Mouse (Mus musculus) MEL (cell line): ENCODE results near the gene Gm42421. TPM values are rescaled to one million over a fixed set of nuclear protein-coding genes. Genes with fewer than 3 reads are reported as not detected.

Experiments
- DNase-seq: peaks from one replicate; pipeline ENCODE4 v3.0.0; 2011; ENCODE audit warnings: low read depth, low spot score
- H3K27ac ChIP-seq: 2 replicates; pipeline ENCODE4 v1.5.1; 2012; ENCODE audit warnings: low read depth, mild to moderate bottlenecking, control low read depth, low read length, moderate library complexity; ENCODE audit not compliant: control insufficient read depth
- H3K27me3 ChIP-seq, 2 experiments: fragments of 150-350 bp in 1 of 2; sonication (generic) in 1 of 2; 2 replicates each; pipeline ENCODE4 v1.6.1; 2012; ENCODE audit warnings: low read length in 2 of 2, mild to moderate bottlenecking in 2 of 2, improper control_type of control experiment in 1 of 2, moderate library complexity in 1 of 2; ENCODE audit not compliant: insufficient read depth in 2 of 2, control insufficient read depth in 1 of 2
- H3K36me3 ChIP-seq, 2 experiments: 2 replicates each; pipeline ENCODE4 v1.6.1; 2012 to 2014; ENCODE audit warnings: low read length in 2 of 2, improper control_type of control experiment in 1 of 2, inconsistent platforms in 1 of 2, mild to moderate bottlenecking in 1 of 2; ENCODE audit not compliant: insufficient read depth in 2 of 2, control insufficient read depth in 1 of 2
- H3K4me1 ChIP-seq, 2 experiments: fragments of 150-350 bp in 1 of 2; sonication (generic) in 1 of 2; 2 replicates each; pipeline ENCODE4 v1.6.1; 2012; ENCODE audit warnings: low read length in 2 of 2, improper control_type of control experiment in 1 of 2, mild to moderate bottlenecking in 1 of 2; ENCODE audit not compliant: insufficient read depth in 2 of 2, control insufficient read depth in 1 of 2
- H3K4me3 ChIP-seq, 2 experiments: fragments of 150-350 bp in 1 of 2; sonication (generic) in 1 of 2; 2 replicates each; pipeline ENCODE4 v1.5.1; 2012; ENCODE audit warnings: low read depth in 2 of 2, low read length in 2 of 2, mild to moderate bottlenecking in 2 of 2, moderate library complexity in 2 of 2, control low read depth in 1 of 2, improper control_type of control experiment in 1 of 2; ENCODE audit not compliant: control insufficient read depth in 1 of 2, insufficient read depth in 1 of 2
- H3K79me2 ChIP-seq: 2 replicates; pipeline ENCODE4 v1.6.1; 2012; ENCODE audit warnings: mild to moderate bottlenecking, low read length, moderate library complexity; ENCODE audit not compliant: control insufficient read depth, poor library complexity, insufficient read depth
- H3K9ac ChIP-seq: 2 replicates; pipeline ENCODE4 v1.6.1; 2012; ENCODE audit warnings: low read depth, mild to moderate bottlenecking, control low read depth, low read length, moderate library complexity; ENCODE audit not compliant: control insufficient read depth, poor library complexity, severe bottlenecking
- H3K9me3 ChIP-seq: fragments of 150-350 bp; sonication (generic); replicated peaks from 2 replicates; pipeline ENCODE4 v1.6.1; 2012; ENCODE audit warnings: mild to moderate bottlenecking, low read length, improper control_type of control experiment, moderate library complexity; ENCODE audit not compliant: insufficient read depth
- CHD2 ChIP-seq: IDR thresholded peaks from 2 replicates; pipeline ENCODE4 v1.6.1; 2011; ENCODE audit warnings: low read length, improper control_type of control experiment
- CTCF ChIP-seq, 3 experiments: IDR thresholded peaks in 2 of 3; conservative IDR thresholded peaks in 1 of 3; 2 replicates each; pipeline ENCODE4 v1.5.1; 2011 to 2012; ENCODE audit warnings: low read length in 3 of 3, low read depth in 2 of 3, mild to moderate bottlenecking in 2 of 3, improper control_type of control experiment in 1 of 3, inconsistent platforms in 1 of 3, mixed read lengths in 1 of 3, moderate library complexity in 1 of 3; ENCODE audit not compliant: control insufficient read depth in 1 of 3, insufficient read depth in 1 of 3, poor library complexity in 1 of 3, severe bottlenecking in 1 of 3
- ELF1 ChIP-seq: IDR thresholded peaks from 2 replicates; pipeline ENCODE4 v1.6.1; 2014; ENCODE audit warnings: low read depth, mild to moderate bottlenecking, inconsistent platforms, low read length, improper control_type of control experiment, moderate library complexity
- EP300 ChIP-seq, 2 experiments: IDR thresholded peaks; 2 replicates each; pipeline ENCODE4 v1.6.1; 2011; ENCODE audit warnings: improper control_type of control experiment in 2 of 2, low read length in 2 of 2, low read depth in 1 of 2, mild to moderate bottlenecking in 1 of 2
- ETS1 ChIP-seq: IDR thresholded peaks from 2 replicates; pipeline ENCODE4 v1.6.1; 2012; ENCODE audit warnings: low read depth, mild to moderate bottlenecking, inconsistent platforms, low read length, improper control_type of control experiment, moderate library complexity
- GABPA ChIP-seq: IDR thresholded peaks from 2 replicates; pipeline ENCODE4 v1.6.1; 2012; ENCODE audit warnings: low read depth, mild to moderate bottlenecking, inconsistent platforms, low read length, improper control_type of control experiment, moderate library complexity
- GATA1 ChIP-seq: IDR thresholded peaks from 2 replicates; pipeline ENCODE4 v1.6.1; 2011; ENCODE audit warnings: low read depth, low read length, improper control_type of control experiment
- HCFC1 ChIP-seq: IDR thresholded peaks from 2 replicates; pipeline ENCODE4 v1.6.1; 2012; ENCODE audit warnings: low read depth, mild to moderate bottlenecking, inconsistent platforms, low read length, improper control_type of control experiment, moderate library complexity
- MAFK ChIP-seq: IDR thresholded peaks from 2 replicates; pipeline ENCODE4 v1.6.1; 2011; ENCODE audit warnings: low read depth, mild to moderate bottlenecking, low read length, improper control_type of control experiment, borderline replicate concordance
- MAX ChIP-seq: IDR thresholded peaks from 2 replicates; pipeline ENCODE4 v1.6.1; 2011; ENCODE audit warnings: low read length, improper control_type of control experiment
- MAZ ChIP-seq: IDR thresholded peaks from 2 replicates; pipeline ENCODE4 v1.6.1; 2012; ENCODE audit warnings: low read depth, mild to moderate bottlenecking, inconsistent platforms, low read length, improper control_type of control experiment
- MEF2A ChIP-seq: IDR thresholded peaks from 2 replicates; pipeline ENCODE4 v1.6.1; 2014; ENCODE audit warnings: low read depth, mild to moderate bottlenecking, inconsistent platforms, low read length, improper control_type of control experiment; ENCODE audit not compliant: poor library complexity, insufficient replicate concordance, severe bottlenecking; ENCODE audit errors: extremely low read depth
- MXI1 ChIP-seq: IDR thresholded peaks from 2 replicates; pipeline ENCODE4 v1.6.1; 2011; ENCODE audit warnings: mild to moderate bottlenecking, low read depth, low read length, improper control_type of control experiment
- MYC ChIP-seq: IDR thresholded peaks from 2 replicates; pipeline ENCODE4 v1.6.1; 2011; ENCODE audit warnings: low read depth, mild to moderate bottlenecking, low read length, improper control_type of control experiment, moderate library complexity
- NELFE ChIP-seq: IDR thresholded peaks from 2 replicates; pipeline ENCODE4 v1.6.1; 2011; ENCODE audit warnings: low read depth, low read length, improper control_type of control experiment
- NRF1 ChIP-seq: IDR thresholded peaks from 2 replicates; pipeline ENCODE4 v1.6.1; 2014; ENCODE audit warnings: low read depth, mild to moderate bottlenecking, inconsistent platforms, low read length, improper control_type of control experiment, moderate library complexity; ENCODE audit not compliant: poor library complexity, insufficient read depth, severe bottlenecking
- POLR2A ChIP-seq, 2 experiments: IDR thresholded peaks; 2 replicates each; pipeline ENCODE4 v1.6.1; 2011 to 2012; ENCODE audit warnings: low read length in 2 of 2, mild to moderate bottlenecking in 2 of 2, control low read depth in 1 of 2, improper control_type of control experiment in 1 of 2, low read depth in 1 of 2, moderate library complexity in 1 of 2; ENCODE audit not compliant: control insufficient read depth in 1 of 2, insufficient read depth in 1 of 2, poor library complexity in 1 of 2
- POLR2AphosphoS5 ChIP-seq: IDR thresholded peaks from 2 replicates; pipeline ENCODE4 v1.6.1; 2012; ENCODE audit warnings: low read depth, borderline replicate concordance, mild to moderate bottlenecking, inconsistent platforms, low read length, moderate library complexity, mixed read lengths
- RAD21 ChIP-seq: IDR thresholded peaks from 2 replicates; pipeline ENCODE4 v1.6.1; 2011; ENCODE audit warnings: mild to moderate bottlenecking, low read depth, low read length, improper control_type of control experiment
- SIN3A ChIP-seq: IDR thresholded peaks from 2 replicates; pipeline ENCODE4 v1.6.1; 2012; ENCODE audit warnings: low read length, improper control_type of control experiment, inconsistent platforms
- TBP ChIP-seq: IDR thresholded peaks from 2 replicates; pipeline ENCODE4 v1.8.0; 2011; ENCODE audit warnings: low read depth, low read length, improper control_type of control experiment
- UBTF ChIP-seq: IDR thresholded peaks from 2 replicates; pipeline ENCODE4 v1.6.1; 2012; ENCODE audit warnings: low read depth, mild to moderate bottlenecking, inconsistent platforms, low read length, improper control_type of control experiment, moderate library complexity, borderline replicate concordance; ENCODE audit not compliant: insufficient read depth
- USF1 ChIP-seq: IDR thresholded peaks from 2 replicates; pipeline ENCODE4 v1.6.1; 2014; ENCODE audit warnings: low read depth, mild to moderate bottlenecking, inconsistent platforms, low read length, improper control_type of control experiment, moderate library complexity
- ZKSCAN1 ChIP-seq: IDR thresholded peaks from 2 replicates; pipeline ENCODE4 v1.6.1; 2012; ENCODE audit warnings: low read depth, mild to moderate bottlenecking, inconsistent platforms, low read length, improper control_type of control experiment, moderate library complexity
- ZMIZ1 ChIP-seq: IDR thresholded peaks from 2 replicates; pipeline ENCODE4 v1.6.1; 2012; ENCODE audit warnings: low read depth, mild to moderate bottlenecking, inconsistent platforms, low read length, improper control_type of control experiment, moderate library complexity
- ZNF384 ChIP-seq: IDR thresholded peaks from 2 replicates; pipeline ENCODE4 v1.6.1; 2012; ENCODE audit warnings: low read depth, mild to moderate bottlenecking, inconsistent platforms, low read length, improper control_type of control experiment
- polyA plus RNA-seq, 2 experiments: library from polyadenylated mRNA; stranded (reverse) in 1 of 2; unstranded in 1 of 2; fragments of >175 nt in 1 of 2; fragments of >200 nt in 1 of 2; gene quantifications; 2 replicates each; pipeline versions ENCODE4 v1.2.1 to v1.2.4; 2012; ENCODE audit warnings: low replicate concordance in 2 of 2, low read depth in 1 of 2; ENCODE audit not compliant: insufficient read length in 2 of 2, insufficient read depth in 1 of 2, missing spikeins in 1 of 2
- total RNA-seq: library from RNA; depleted of rRNA; stranded (reverse); fragments of 300-350 nt; gene quantifications from 2 replicates; pipeline ENCODE4 v1.2.3, GENCODE M21; 2012

Gene Gm42421
- total and polyA plus RNA-seq, 3 experiments = 0.39 to 0.84 TPM; not detected in 1

DNA sequence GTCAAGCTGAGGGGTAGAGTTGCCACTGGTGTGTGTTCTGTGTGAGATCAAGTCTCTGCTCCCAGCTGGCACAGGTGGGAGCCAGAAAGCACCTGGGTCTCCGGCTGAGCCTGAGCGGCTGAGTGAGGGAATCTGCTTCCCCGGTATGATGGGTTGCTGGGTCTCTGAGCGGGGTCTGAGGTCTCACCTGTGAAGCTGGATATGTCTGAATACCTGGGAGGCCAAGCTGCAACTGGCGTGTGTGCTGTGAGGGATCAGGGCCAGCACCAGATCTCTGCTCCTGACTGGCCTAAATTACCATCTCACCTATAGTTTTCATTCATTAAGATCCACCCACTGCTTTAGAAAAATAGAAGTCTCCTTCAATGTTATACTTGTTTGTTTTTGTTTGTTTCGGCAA, 29.1 kb downstream of the Gm42421 start:
- DNase-seq = no peak
- H3K9ac ChIP-seq = no peak overlapping the region
- H3K36me3 ChIP-seq = no peaks in the 10 kb centered on the region
- no peaks in the 10 kb centered on the region for H3K79me2 ChIP-seq
- H3K27me3 ChIP-seq = no peaks in the 10 kb centered on the region
- H3K4me3 ChIP-seq = no peak overlapping the region
- no peaks in the 10 kb centered on the region for H3K4me1 ChIP-seq
- TF ChIP-seq MXI1 = no peak
- no peak for TF ChIP-seq ELF1
- no peak for TF ChIP-seq NELFE
- TF ChIP-seq GATA1 = no peak
- no peak for TF ChIP-seq NRF1
- TF ChIP-seq CHD2 = no peak
- TF ChIP-seq UBTF = no peak
- TF ChIP-seq MAFK = no peak
- TF ChIP-seq POLR2A (IDR thresholded peaks at IDR 0.05; ENCODE audit: control insufficient read depth in 1 of 2, insufficient read depth in 1 of 2, low read depth in 1 of 2, low read length in 2 of 2, poor library complexity in 1 of 2) = no peak
- TF ChIP-seq MAZ = no peak
- no peak for TF ChIP-seq MYC
- no peak for TF ChIP-seq ETS1
- no peak for TF ChIP-seq ZKSCAN1
- TF ChIP-seq, all 39 proteins: peak for 0
- Histone ChIP-seq H3K27ac (no peak overlapping the region), H3K9me3 (no peaks in the 10 kb centered on the region)

DNA sequence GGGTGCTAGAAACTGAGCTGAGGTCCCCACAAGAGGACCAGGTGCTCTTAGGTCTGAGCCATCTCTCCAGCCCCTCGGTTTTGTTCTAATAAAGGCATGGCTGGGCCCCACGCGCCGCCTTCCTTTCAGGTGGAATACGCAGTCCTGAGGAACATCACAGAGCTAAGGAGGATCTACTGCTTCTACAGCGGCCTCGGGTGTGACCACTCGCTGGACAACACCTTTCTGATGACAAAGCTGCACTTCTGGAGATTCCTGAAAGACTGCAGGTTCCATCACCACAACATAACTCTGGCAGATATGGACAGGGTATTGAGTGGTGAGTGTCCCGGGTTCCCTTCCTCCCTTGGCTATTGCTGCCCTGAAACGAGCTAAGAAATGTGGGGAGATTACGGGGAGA, 31.6 kb downstream of the Gm42421 start:
- H3K4me3 ChIP-seq = no peak overlapping the region
- no peaks in the 10 kb centered on the region for H3K4me1 ChIP-seq
- H3K36me3 ChIP-seq = no peaks in the 10 kb centered on the region
- DNase-seq = no peak
- no peaks in the 10 kb centered on the region for H3K9me3 ChIP-seq
- no peak for TF ChIP-seq POLR2AphosphoS5
- TF ChIP-seq GABPA = no peak
- H3K9ac ChIP-seq = no peak overlapping the region
- H3K27me3 ChIP-seq = no peaks in the 10 kb centered on the region
- H3K27ac ChIP-seq = no peak overlapping the region
- no peaks in the 10 kb centered on the region for H3K79me2 ChIP-seq

DNA sequence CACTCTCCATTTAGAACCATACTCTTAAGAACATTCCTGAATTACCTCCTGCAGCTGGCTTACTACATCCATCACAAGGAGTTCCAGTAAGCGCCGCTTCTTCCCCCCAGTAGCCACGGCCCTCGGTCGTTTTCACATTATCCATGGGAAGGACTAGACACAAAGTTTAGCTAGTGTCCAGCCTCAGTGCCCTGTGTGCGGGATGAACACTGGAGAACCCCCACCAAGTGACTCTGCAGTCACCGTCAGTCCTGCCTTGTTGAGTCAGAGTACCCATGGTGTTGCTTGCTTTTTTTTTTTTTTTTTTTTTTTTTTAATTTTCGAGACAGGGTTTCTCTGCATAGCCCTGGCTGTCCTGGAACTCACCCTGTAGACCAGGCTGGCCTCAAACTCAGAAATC, 33.2 kb downstream of the Gm42421 start:
- Histone ChIP-seq H3K27ac (no peak overlapping the region), H3K9ac (no peak overlapping the region), H3K79me2 (no peaks in the 10 kb centered on the region), H3K36me3 (no peaks in the 10 kb centered on the region), H3K9me3 (no peaks in the 10 kb centered on the region), H3K27me3 (no peaks in the 10 kb centered on the region), H3K4me1 (no peaks in the 10 kb centered on the region), H3K4me3 (no peak overlapping the region)
- no peak for TF ChIP-seq TBP
- TF ChIP-seq CTCF (IDR thresholded peaks at IDR 0.05 in 2 of 3, conservative IDR thresholded peaks at IDR 0.05 in 1 of 3; ENCODE audit: control insufficient read depth in 1 of 3, insufficient read depth in 1 of 3, low read depth in 2 of 3, low read length in 3 of 3, poor library complexity in 1 of 3, severe bottlenecking in 1 of 3) = no peak
- no peak for TF ChIP-seq ETS1
- no peak for TF ChIP-seq MAX
- TF ChIP-seq MEF2A = no peak
- TF ChIP-seq GABPA = no peak
- no peak for TF ChIP-seq HCFC1
- no peak for TF ChIP-seq ZMIZ1
- TF ChIP-seq MAFK = no peak
- no peak for TF ChIP-seq EP300 (IDR thresholded peaks at IDR 0.05; ENCODE audit: low read depth in 1 of 2, low read length in 2 of 2)
- no peak for TF ChIP-seq ZKSCAN1
- no peak for TF ChIP-seq POLR2A (IDR thresholded peaks at IDR 0.05; ENCODE audit: control insufficient read depth in 1 of 2, insufficient read depth in 1 of 2, low read depth in 1 of 2, low read length in 2 of 2, poor library complexity in 1 of 2)
- no peak for TF ChIP-seq ZNF384
- no peak for TF ChIP-seq GATA1
- TF ChIP-seq USF1 = no peak
- no peak for TF ChIP-seq SIN3A
- no peak for TF ChIP-seq RAD21
- DNase-seq = no peak
